Mouse (Mus musculus) cerebellum, adult 11-12 months (tissue): Measurements from ENCODE around the gene Fry.

Source experiments
- DNase-seq: peaks from one replicate; pipeline ENCODE4 v3.0.0; 2022

Gene Fry

DNA sequence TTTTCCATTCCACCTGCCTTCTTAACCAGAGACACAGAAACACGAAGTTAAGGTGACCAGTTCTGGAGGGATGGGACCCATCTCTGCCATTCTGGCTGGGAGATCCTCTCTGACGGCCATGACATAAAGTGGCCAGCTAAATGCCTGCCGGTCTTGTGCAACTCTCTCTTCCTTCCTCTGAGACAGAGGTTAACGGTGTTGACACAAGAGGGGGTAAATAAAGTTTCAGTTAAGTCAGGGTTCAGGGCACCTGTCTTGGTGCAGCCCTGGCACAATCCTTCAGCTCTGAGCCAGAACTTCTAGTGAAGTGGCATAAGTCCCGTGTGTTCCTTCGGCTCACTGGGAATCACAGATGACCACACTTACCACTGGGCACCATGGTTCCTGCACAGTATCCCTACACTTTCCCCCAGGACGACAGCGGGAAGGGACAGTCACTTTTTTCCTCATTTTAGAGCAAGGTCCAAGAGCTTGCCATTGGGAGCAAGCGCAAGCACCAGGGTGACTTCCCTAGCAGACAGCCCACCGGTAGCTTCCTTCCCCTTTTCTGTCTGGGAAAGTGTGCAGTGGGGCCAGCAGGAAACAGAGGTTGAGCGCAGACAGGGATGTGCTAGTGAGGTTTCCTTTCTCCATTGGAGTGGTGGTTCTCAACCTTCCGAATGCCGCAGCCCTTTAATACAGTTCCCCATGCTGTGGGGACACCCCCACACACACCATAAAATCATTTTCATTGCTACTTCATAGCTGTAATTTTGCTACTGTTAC is 58.0 kb downstream of the Fry start:
- no peak for DNase-seq

DNA sequence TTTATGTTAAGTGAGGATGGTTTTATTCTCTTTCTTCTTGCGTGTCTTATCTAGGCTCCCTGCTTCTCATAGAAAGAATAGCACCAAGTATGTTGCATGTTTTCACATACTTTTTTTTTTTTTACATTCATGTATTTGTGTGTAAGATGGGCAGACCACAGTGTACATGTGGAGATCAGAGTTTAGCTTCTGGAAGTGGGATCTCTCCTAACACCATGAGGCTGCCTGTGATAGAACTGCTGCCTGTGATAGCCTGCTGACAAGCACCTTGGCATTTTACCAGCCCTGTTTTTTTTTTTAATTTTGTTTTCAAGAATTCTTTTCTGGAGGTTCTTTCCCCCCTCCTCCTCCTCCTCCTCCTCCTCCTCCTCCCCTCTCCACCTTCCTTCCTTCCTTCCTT is 59.3 kb downstream of the Fry start:
- no peak for DNase-seq

DNA sequence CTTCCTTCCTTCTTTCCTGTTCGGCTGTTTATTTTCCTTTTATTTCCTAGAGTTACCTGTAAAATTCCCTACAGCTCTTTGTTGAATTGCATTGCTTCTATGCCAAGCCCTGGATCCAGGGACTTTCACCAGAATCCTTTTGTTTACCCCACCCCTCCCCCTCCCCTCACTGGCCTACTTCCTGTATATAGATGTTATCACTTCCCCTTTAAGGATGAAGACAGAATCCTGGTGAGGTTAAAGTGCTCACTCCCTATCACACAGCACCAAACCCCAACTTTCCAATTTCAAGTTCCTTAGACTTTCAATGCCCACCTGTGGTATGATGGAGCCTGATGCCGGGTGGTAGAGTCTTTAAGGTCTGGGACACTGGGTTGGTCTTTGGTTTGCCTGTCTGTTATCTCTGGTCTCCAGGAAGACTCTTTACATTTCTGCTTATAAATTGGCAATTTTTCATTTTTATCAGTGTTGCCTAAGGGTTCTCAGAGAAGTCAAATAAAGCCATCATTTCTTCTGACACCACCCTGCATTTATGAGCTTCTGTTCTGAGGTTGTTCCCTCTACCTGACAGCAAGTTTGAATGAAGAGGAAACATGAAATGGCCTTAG is 59.9 kb downstream of the Fry start:
- DNase-seq = no peak

DNA sequence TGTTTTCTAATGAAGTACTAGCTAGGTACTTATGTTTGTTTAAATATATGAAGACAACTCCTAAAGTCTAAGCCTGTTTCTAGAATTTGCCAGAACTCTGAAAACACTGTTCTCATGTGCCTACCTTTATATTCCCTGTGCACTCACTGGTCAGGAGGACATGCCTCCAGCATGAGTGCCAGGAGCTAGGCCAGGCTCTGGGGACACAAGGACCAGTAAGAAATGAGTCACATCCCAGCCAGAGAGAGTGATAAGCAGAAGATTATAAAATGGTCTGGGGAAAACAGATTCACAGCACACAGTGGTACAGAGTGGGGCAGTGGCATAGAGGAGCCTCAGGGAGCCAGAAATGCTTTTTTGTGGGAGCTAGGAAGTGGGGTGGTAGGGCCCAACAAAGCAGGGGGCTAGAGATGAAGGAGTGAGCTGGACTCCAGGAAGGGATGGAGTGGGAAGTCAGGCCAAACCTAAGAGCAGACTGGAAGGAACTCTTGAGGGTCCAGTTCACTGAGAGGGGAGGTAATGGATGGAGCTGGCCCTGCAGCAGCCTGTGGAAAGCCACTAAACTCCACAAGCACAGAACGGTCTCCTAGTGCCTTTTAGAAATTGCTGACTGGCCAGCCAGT is 62.7 kb downstream of the Fry start:
- DNase-seq = no peak

DNA sequence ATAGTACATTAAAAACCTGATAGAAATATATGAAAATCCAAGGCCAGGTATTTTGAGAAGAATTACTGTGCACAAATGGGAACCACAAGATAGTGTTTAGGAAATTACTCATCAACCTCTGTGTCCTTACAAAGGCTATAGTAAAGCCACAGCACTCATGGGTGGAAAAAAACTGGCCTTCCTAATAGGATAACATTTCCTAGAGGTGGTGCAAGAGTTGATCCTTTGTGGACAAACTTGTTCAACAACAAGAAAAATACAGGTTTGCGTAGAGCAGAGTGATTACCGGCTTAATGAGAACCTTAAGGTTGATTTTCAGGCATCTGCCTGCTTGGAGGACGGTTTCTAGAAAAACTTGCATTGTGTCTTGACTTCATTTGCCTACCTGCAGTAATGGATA is 66.5 kb downstream of the Fry start:
- no peak for DNase-seq

DNA sequence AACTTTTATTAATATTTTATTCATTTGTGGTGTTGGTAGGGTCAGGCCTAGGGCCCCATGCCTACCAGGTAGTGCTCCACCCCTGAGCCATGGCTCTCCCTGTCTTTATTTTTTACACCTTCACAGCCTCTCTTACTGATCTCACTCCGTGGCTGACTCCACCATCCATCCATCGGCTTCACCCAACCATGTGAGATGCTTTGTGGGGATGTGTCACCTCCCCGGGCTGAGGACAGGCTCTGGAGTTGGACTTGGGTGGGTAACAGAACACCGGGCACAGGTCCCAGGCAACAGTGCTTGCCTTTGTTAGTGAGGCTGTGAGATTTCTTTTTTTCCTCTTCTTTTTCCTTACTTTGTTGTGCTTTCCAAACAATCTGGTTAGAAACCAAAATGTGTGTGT is 67.7 kb downstream of the Fry start:
- DNase-seq = no peak

DNA sequence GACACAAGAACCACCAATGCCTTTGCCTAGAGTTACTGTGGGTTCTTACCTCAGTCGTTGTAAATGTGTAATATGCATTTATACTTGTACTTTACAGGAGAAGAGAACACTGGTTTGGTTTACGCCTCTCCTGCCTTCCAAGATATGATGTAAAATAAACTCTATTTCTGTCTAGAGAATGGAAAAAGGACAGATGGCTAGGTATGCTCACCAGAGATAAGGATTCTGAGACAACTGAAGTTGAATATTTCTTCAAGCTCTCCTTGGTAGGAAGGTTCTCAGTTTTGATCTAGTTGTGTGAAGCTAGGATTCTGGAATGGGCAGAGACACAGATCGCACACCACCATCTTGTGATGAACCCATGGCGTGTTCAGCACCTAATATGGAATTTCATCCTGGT is 68.2 kb downstream of the Fry start:
- no peak for DNase-seq

DNA sequence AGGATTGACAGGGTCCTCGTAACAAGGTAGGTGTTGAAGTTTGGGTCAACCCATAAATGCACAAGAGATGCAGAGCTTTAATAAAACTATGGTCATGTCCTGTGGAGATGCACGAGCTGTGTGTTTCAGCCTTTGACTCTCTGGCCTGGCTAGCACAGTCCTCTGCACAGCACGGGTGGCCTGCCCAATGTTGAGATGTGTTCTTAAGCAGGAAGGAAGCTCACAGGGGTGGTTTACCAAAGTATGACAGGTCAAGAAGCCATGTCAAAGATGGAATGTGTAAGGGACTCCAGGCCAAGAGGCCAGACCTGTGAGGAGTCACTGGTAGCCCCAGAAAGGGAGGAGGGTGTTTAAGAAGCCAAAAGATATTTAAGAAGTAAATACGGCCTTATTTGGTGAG is 69.6 kb downstream of the Fry start:
- DNase-seq = no peak

DNA sequence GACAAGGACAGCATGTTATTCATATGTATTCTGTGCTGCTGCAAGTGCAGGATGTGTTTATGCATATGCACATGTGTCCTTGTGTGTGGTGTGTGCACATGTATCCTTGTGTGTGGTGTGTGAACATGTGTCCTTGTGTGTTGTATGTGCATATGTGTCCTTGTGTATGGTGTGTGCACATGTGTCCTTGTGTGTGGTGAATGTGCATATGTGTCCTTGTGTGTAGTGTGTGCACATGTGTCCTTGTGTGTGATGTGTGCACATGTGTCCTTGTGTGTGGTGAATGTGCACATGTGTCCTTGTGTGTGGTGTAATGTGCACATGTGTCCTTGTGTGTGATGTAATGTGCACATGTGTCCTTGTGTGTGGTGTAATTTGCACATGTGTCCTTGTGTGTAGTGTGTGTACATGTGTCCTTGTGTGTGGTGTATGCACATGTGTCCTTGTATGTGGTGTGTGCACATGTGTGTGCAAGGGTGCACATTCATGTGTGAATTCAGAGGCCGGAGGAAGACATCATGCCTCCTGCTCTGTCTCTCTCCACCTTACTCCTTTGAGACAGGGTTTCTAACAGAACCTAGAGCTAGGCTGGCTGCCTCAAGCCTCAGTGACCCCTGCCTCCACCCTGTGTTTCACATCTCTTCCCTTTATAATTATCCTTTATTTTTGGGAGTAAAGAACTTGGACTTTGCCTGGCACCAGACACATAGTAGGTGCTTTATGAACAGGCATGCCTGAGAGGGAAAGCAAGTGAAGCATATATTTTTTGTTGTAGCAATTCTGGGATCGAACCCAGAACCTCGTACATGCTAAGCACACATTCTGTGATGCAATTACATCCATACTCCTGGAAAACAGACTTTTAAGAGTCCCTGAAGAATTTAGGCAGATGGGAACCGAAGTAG is 72.3 kb downstream of the Fry start:
- DNase-seq = no peak

DNA sequence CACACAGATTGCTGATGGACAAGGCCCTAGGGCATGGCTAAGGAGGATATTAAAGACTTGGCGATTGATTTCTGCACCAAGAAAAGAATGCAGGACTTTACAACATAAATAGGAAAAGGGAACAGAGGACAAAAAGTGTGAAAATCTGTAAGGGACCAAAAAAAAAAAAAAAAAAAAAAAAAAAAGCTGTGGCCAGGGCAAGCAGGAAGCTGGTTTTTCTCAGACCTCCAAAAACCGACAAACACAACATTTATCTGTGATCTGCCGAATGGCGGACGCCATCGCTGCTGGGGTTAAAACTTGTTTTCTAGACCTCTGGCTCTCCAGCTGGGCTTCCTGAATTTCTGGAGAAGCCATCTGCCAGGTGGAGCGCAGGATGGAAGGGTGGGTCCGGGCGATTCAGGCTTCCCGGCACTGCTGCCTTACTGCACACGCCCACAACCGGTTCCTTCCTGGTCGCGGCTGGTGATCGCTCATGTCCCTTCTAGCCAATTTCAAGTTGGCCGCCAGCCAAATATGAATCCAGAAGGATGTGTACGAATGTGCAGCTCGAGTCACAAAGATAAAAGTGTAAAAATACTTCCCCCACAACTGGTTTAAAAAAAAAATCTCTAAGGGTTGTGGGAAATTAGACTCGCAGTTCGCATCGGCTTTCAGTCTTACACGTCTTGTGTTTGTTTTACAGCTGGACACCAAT is 77.2 kb downstream of the Fry start:
- peak; percentile 52 for DNase-seq

DNA sequence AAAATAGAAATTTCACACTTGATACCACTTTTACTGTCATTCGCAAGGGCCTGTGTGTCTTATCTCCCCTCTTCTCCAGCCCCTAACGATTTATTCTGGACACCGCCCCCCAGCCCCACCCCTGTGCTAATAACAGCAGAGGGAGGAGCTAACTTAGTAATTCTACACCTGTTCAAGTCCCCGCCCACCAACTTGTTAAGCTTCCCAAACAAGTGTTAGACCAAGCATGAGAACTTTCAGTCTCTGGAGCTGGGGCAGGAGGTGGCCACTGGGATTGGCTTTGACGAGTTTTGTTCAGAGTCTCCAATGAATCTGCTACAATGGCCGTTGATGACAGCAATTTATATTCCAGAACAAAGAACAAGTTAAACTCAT is 77.8 kb downstream of the Fry start:
- DNase-seq = peak; percentile 8

DNA sequence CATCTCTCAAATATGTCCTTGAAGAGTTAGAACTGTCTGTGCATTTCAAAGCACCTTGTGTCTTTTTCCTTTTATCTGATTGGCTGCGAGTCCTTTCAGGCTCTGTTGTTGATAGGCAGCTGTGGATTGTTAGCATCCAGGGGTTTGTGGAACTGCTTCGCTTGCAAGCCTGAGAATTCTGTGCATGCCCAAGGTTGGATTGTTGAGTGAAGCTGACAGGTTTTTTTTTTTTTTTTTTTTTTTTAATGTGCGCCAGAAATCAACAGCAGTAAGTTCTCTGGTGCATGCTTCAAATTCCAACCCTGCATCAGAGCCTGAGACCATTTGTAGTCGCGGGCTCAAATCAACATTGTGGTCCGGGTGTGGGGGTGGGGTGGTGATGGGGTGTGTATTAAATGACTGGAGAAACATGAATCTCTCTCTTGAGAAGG is 78.5 kb downstream of the Fry start:
- no peak for DNase-seq

DNA sequence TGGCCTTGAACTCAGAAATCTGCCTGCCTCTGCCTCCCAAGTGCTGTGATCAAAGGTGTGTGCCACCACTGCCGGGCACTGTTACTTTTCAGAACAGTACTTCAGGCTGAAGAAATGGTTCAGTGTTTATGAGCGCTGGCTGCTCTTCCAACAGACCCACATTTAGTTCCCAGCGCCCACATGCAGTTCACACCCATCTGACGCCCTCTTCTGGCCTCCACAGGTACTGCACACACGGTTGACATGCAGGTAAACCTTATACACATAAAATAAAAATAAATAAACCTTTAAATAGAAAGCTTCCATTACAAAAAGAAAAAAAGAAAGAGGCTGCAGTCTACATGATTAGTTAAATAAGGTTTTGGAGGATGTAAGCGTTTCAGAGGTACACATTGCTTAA is 88.3 kb downstream of the Fry start:
- DNase-seq = no peak

DNA sequence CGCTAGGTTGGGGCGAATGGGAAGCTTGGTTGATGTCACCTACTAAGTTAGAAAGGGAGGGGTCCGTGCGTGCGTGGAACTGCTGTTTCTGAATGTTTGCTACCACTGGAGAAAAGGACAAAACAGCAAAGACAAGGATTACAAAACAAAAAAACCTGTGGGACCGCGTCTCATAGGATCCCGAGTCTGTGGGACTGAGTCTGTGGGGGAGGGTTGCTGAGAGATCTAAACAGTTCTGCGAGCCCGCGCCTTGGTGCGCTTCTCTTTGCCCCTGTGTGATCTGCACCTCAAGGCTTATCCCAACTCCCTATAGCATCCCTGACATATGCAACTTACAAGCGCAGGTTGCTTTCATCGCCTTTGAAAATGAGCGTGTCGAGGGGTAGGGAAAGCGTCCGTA is 89.2 kb downstream of the Fry start:
- no peak for DNase-seq

DNA sequence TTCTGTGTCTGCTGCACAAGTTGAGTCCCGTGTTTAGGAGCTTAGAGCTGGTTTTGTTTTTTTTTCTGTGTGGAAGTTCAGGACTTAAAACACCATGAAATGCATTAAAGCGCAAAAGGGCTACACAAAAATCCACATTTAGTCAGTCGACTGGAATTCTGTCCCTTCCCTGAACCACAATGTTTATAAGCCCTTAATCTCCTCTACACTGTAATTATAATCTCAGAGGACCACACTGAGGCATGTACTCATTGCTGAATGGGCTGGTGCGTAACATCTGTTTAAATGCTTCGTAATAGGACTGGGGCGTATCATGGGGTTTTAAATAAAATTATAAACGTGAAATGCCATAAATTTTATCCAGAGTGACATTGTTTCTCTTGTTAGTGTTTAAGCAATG is 89.6 kb downstream of the Fry start:
- DNase-seq = no peak

DNA sequence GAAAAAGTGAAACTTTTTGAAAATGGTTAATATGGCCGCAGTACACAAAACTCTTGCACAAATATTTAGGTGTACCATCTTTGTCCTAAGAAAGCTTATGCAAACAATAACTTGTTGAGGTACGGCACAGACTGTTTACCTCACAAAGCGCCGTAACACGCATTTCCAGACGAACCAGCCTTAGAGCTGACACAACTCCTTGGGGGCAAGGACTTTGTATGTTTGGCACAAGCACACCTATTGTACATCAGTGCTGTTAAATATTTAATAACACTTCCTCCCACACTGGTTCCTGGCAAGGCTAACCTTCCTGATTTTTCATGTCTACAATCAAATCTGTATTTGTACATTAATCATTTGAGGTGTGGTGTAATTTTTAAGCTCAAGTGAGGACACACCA is 95.6 kb downstream of the Fry start:
- no peak for DNase-seq

DNA sequence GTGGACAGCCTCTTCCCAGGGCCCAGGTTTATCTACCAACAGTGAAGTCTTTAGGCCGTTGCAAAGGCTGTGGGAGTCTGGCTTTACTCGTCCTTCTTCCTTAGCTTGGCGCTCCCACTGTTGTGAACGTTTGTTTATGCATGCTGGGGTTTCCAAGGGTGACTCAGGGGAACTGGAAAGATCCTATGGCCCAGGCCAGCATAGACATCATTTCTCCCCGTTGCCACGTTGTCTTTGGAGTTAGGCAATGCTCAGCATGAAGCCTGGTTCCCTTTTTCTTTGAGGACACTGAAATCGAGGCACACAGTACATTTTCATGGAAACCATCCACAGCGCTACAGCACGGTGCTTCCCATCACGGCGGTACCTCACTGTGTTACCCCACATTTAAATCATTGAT is 97.6 kb downstream of the Fry start:
- no peak for DNase-seq

DNA sequence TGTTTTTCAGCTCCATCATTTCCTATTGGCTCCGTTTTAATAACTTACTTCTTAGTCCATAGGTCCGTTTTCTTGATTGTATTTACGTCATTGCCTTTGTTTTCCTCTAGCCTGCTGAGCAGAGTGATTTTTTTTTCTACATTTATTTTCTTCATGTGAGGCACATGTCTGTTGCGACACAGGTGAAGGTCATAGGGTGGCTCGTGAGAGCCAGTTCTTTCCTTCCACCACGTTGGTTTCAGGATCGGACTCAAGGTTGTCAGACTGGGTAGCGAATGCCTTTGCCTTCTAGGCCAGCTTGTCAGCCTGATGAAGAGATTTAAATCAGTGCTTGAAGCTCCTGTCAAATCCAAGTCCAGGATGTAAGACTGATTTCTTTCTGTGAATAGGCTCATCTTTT is 101.0 kb downstream of the Fry start:
- no peak for DNase-seq

DNA sequence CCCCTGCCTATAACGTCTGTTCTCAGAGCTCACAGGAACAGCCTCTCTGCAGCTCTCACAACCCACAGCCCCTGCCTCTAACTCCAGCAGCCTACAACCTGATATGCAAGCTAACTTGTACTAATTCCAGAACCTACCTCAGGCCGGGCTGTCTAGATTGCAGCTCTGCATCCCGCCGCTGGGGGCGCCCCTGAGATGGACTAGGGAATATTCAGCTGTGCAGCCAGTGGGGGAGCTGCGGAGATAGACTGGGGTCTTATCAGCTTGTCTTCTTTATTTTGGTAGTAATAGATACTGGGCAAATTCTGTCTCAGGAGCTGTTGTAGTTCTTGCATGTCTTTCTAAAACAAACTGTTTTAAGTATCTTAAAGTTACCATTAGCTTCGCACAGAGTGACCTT is 101.9 kb downstream of the Fry start:
- DNase-seq = no peak

DNA sequence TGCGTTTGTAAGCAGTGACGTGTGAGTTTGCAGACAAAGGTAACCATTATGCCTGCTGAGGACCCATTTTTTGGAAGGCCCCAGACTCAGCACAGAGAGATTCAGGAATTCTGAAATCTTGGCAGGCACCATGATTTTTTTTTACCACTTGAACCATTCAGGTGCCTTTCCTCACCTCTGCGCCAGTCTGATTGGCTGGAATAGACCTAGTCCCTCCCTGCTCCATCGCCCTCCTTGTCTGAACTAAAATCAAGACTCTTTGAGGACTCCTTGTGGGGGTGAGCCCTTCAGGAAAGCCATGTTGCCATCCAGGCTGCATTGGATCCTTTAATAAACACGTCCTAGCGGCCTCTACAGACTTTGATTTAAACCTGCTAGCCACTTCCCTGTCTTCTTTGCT is 103.4 kb downstream of the Fry start:
- DNase-seq = no peak

DNA sequence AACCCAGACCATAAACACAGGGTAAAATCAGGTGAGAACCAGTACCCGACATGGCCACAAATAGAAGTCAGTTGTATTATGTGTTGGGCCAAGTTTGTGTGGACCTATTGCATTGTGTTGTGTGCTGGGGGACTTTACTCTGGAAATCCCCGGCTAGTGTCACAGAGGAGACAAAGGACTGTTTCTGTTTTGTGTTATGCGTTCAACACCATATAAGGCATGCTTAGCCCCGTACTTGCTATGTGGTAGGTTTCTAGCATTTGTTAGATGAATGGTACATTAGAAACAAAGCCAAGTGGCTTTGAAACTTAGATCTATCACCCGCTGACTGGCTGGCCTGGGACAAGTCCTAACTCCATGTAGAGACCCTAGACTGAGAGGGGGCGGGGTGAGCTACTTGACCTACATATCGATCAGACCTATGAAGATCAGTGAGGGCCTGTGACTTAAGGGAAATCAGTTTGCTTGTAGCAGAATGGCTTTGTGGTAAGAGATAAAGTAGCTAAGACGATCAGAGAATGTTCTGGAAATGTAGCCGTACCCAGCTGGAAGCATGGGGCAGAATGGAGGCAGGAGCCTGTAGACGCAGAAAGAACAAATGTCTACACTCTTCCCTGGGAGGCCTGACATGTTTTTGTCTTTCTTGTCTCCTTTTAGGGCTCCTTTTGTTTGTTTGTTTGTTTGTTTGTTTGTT is 105.2 kb downstream of the Fry start:
- no peak for DNase-seq

DNA sequence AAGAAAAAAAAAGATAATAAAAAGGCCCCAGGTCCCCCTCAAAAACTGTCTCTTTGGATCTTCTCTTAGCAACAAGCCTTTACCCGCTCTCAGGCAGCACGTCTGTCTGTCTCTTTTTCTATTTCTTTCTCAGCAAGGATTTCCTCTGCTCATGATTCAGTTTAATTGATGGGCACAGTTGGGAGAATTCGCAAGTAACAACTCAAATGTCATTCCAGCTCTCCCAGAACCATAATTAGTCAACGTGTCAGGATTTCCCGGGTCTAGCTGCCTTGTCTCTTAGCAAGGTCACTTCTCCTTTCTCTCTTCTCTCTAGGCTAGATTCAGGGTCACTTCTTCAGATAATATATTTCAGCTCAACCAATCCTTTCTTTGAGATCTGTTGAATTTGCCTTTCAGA is 110.6 kb downstream of the Fry start:
- no peak for DNase-seq
